Mouse (Mus musculus): ENCODE measurements around the gene Wipf2. TPM values are rescaled to one million over a fixed set of nuclear protein-coding genes. Genes with fewer than 3 reads are reported as not detected.
"Not testable (repeated sequence)": the region's sequence is repeated elsewhere in the genome, so short reads cannot be mapped to it uniquely, and the experiment has no call there.

The Wipf2 gene
- total and polyA plus RNA-seq, 3 experiments = 2.9 to 7.1 TPM; not detected in 1

DNA sequence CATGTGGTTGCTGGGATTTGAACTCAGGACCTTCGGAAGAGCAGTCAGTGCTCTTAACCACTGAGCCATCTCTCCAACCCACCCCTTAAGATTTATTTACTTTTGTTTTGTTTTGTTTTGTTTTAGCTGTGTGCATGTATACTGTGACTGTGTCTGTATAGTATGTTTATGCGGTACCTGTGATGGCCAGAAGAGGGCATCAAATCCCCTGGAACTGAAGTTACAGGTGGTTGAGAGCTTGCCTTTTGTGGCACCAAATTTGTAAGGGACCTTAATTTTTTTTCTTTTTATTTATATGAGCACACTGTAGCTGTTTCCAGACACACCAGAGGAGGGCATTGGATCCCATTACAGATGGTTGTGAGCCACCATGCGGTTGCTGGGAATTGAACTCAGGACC is 52.9 kb downstream of the Wipf2 start:
- peaks cover 46 to 55% of the 10 kb centered on the region in 2 experiments for H3K36me3 ChIP-seq (ENCODE audit: control insufficient read depth in 1 of 2, insufficient read depth in 2 of 2, low read length in 2 of 2)
- H3K4me1 ChIP-seq (ENCODE audit: control insufficient read depth in 1 of 2, insufficient read depth in 2 of 2, low read length in 2 of 2) = peaks cover 25 to 32% of the 10 kb centered on the region in 2 experiments
- DNase-seq (ENCODE audit: low read depth, low spot score) = peak; percentile 82
- TF ChIP-seq HCFC1 (IDR thresholded peaks at IDR 0.05; ENCODE audit: low read depth, low read length) (0 out of 2 replicates have a peak, but pooled peaks have one; percentile 25), ETS1 (IDR thresholded peaks at IDR 0.05; ENCODE audit: low read depth, low read length) (peak; percentile 28; the same call in 1 of the 2 replicates), CTCF (IDR thresholded peaks at IDR 0.05 in 2 of 3, conservative IDR thresholded peaks at IDR 0.05 in 1 of 3; ENCODE audit: control insufficient read depth in 1 of 3, insufficient read depth in 1 of 3, low read depth in 2 of 3, low read length in 3 of 3, poor library complexity in 1 of 3, severe bottlenecking in 1 of 3) (peak; percentile 55 to 75 (median 57)), SIN3A (IDR thresholded peaks at IDR 0.05; ENCODE audit: low read length) (peak; percentile 81), RAD21 (IDR thresholded peaks at IDR 0.05; ENCODE audit: low read depth, low read length) (peak; percentile 63), MAZ (IDR thresholded peaks at IDR 0.05; ENCODE audit: low read depth, low read length) (0 out of 2 replicates have a peak, but pooled peaks have one; percentile 33), SMC3 (IDR thresholded peaks at IDR 0.05; ENCODE audit: low read depth, low read length) (peak; percentile 71), MYC (IDR thresholded peaks at IDR 0.05; ENCODE audit: low read depth, low read length) (peak; percentile 54; the same call in 1 of the 2 replicates), ZC3H11A (IDR thresholded peaks at IDR 0.05; ENCODE audit: low read depth, low read length) (peak; percentile 70), ZNF384 (IDR thresholded peaks at IDR 0.05; ENCODE audit: low read depth, low read length) (peak; percentile 69)
- H3K9me3 ChIP-seq (replicated peaks; ENCODE audit: insufficient read depth, low read length); H3K9ac ChIP-seq (ENCODE audit: control insufficient read depth, low read depth, low read length, poor library complexity, severe bottlenecking); H3K27me3 ChIP-seq (ENCODE audit: control insufficient read depth in 1 of 2, insufficient read depth in 2 of 2, low read length in 2 of 2); H3K4me3 ChIP-seq (ENCODE audit: control insufficient read depth in 1 of 2, insufficient read depth in 1 of 2, low read depth in 2 of 2, low read length in 2 of 2): not testable (repeated sequence)
- peaks cover 16% of the 10 kb centered on the region for H3K79me2 ChIP-seq (ENCODE audit: control insufficient read depth, insufficient read depth, low read length, poor library complexity)
- peak overlapping the region; percentile 73 for H3K27ac ChIP-seq (ENCODE audit: control insufficient read depth, low read depth, low read length)

- DNase-seq (ENCODE audit: low read depth, low spot score) = peak; percentile 94
- TF ChIP-seq ZC3H11A (IDR thresholded peaks at IDR 0.05; ENCODE audit: low read depth, low read length) (no peak), RCOR1 (IDR thresholded peaks at IDR 0.05; ENCODE audit: low read depth, low read length) (peak; percentile 21; the same call in 1 of the 2 replicates), BHLHE40 (IDR thresholded peaks at IDR 0.05; ENCODE audit: borderline replicate concordance, low read depth, low read length) (no peak), EP300 (IDR thresholded peaks at IDR 0.05; ENCODE audit: low read depth in 1 of 2, low read length in 2 of 2) (peak; percentile 77 to 80), ETS1 (IDR thresholded peaks at IDR 0.05; ENCODE audit: low read depth, low read length) (peak; percentile 48), POLR2A (IDR thresholded peaks at IDR 0.05; ENCODE audit: control insufficient read depth in 1 of 2, insufficient read depth in 1 of 2, low read depth in 1 of 2, low read length in 2 of 2, poor library complexity in 1 of 2) (no peak), NRF1 (IDR thresholded peaks at IDR 0.05; ENCODE audit: insufficient read depth, low read depth, low read length, poor library complexity, severe bottlenecking) (0 out of 2 replicates have a peak, but pooled peaks have one; percentile 8), SMC3 (IDR thresholded peaks at IDR 0.05; ENCODE audit: low read depth, low read length) (no peak), KAT2A (conservative IDR thresholded peaks at IDR 0.05; ENCODE audit: low read depth, low read length) (no peak), SIN3A (IDR thresholded peaks at IDR 0.05; ENCODE audit: low read length) (peak; percentile 86), TAL1 (IDR thresholded peaks at IDR 0.05; ENCODE audit: low read length) (peak; percentile 83), TCF12 (IDR thresholded peaks at IDR 0.05; ENCODE audit: low read depth, low read length) (peak; percentile 78), UBTF (IDR thresholded peaks at IDR 0.05; ENCODE audit: borderline replicate concordance, insufficient read depth, low read depth, low read length) (0 out of 2 replicates have a peak, but pooled peaks have one; percentile 14), ZMIZ1 (IDR thresholded peaks at IDR 0.05; ENCODE audit: low read depth, low read length) (0 out of 2 replicates have a peak, but pooled peaks have one; percentile 42), MXI1 (IDR thresholded peaks at IDR 0.05; ENCODE audit: low read depth, low read length) (peak; percentile 77), TBP (IDR thresholded peaks at IDR 0.05; ENCODE audit: low read depth, low read length) (peak; percentile 81)
- Histone ChIP-seq H3K27me3 (ENCODE audit: control insufficient read depth in 1 of 2, insufficient read depth in 2 of 2, low read length in 2 of 2) (no peaks in the 10 kb centered on the region), H3K36me3 (ENCODE audit: control insufficient read depth in 1 of 2, insufficient read depth in 2 of 2, low read length in 2 of 2) (peaks cover 37 to 49% of the 10 kb centered on the region in 2 experiments), H3K9ac (ENCODE audit: control insufficient read depth, low read depth, low read length, poor library complexity, severe bottlenecking) (peak overlapping the region; percentile 39), H3K9me3 (replicated peaks; ENCODE audit: insufficient read depth, low read length) (no peaks in the 10 kb centered on the region), H3K4me3 (ENCODE audit: control insufficient read depth in 1 of 2, insufficient read depth in 1 of 2, low read depth in 2 of 2, low read length in 2 of 2) (no peak overlapping the region), H3K27ac (ENCODE audit: control insufficient read depth, low read depth, low read length) (peak overlapping the region; percentile 73), H3K4me1 (ENCODE audit: control insufficient read depth in 1 of 2, insufficient read depth in 2 of 2, low read length in 2 of 2) (peaks cover 18 to 25% of the 10 kb centered on the region in 2 experiments), H3K79me2 (ENCODE audit: control insufficient read depth, insufficient read depth, low read length, poor library complexity) (peaks cover 8% of the 10 kb centered on the region)
Observed at GRCm38 (mm10) chr11:98917428-98918005, 54.1 kb downstream of the Wipf2 start.

Measured in MEL (cell line).